Mouse (Mus musculus) monocyte, adult 5-6 weeks (primary cell): Measurements from ENCODE around the gene Lama4. TPM values are rescaled to one million over a fixed set of nuclear protein-coding genes. Genes with fewer than 3 reads are reported as not detected.

Experiments used
- ATAC-seq: fragments of 153-309, 156-312 bp; replicated peaks from 2 replicates; pipeline ENCODE4 v1.8.0; 2017; ENCODE audit warnings: mild to moderate bottlenecking; ENCODE audit not compliant: low TSS enrichment, insufficient number of reproducible peaks, severe bottlenecking, poor library complexity, low FRiP score
- total RNA-seq: library from RNA; stranded (forward); fragments of 200-1000, 200-491, 200-594 nt; gene quantifications from 3 replicates; pipeline ENCODE4 v1.2.3, GENCODE M21; 2017

Gene Lama4
- total RNA-seq, 1 experiment from 2014 or later, result not detected

DNA sequence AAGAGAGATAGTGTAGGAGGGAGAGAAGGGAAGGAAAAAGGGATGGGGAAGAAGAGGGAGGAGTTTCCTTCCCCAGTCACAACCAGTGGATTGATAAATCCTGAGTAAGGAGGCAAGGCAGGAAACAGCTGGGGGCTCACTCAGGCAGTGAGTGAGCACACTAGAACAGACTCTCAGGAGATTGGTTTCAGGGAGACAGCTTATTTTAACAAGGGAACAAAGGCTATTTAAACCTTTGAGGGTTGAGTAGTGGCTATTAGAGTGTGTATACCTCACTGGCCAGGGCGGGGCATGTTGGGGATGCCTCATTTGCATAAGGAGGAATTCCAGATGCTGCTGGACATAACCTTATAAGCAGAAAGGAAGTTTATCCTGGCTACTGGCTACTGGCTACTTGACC, 27.5 kb downstream of the Lama4 start:
- no peak for ATAC-seq

DNA sequence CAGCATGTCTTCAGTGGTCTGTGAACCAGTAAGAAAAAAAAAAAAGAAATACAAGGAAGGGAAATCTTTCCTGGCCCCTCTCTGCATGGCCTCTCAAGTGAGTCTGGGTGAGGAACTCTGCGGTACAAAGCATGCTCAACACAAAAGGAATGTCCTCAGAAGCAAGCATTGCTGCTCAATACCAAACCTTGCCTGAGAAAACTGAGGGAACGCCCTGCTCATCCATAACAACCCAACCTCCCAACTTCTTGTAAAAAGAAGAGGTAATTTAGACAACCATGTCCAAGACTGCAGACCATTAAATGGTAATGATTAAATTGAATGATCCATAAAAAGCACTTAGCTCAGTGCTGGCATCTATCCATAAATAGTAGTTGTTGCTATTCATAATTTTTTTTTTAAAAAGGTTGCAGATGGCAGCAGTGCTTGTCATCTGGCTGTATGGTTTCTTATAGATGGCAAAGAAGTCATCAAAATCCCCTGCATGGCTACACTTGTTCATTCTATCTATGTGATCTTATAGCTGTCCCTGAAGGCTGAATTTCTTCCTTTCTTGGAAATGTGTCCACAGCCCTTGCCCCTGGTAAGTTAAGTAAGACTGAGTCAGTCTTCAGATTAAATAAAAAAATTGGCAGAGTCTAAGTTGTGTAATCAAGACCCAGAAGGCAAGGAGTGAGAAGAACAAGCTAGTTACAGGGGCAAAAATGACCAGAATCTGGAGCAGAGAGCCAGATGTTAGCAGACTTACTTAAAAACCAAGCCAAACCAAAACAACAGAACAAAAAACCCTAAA, 28.5 kb downstream of the Lama4 start:
- no peak for ATAC-seq

DNA sequence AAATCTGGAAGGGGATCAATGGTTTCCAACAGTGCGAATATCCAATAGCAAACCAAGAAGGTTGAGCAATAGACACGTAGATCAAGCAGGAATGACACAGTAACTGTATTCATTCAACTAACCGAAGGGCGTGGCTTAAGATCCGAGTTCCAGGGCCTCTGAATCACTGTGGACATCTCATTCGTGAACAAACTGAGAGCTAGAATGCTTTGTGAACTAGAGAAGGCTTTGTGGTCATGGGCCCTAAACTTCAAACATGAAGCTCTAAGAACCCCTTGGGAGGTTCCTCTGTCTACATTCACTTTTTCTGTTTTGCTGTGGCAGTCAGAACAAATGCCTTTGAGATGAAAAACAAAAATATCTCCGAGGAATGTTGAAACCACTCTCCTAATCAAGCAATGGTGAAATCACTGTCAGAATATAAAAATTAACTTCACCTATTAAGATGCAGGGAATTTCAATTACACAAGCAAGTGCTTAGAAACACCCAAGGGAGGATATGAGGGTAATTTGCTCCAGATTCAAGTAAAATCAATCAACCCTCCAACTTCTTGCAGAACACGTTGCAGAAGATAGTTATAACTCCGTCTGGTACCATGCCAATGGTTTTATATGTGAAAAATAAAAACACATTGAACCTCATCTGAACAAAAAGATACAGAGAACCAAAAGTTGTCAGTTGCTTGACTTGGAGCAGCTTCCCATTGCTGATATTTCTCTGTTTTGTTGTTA, 29.6 kb downstream of the Lama4 start:
- no peak for ATAC-seq

DNA sequence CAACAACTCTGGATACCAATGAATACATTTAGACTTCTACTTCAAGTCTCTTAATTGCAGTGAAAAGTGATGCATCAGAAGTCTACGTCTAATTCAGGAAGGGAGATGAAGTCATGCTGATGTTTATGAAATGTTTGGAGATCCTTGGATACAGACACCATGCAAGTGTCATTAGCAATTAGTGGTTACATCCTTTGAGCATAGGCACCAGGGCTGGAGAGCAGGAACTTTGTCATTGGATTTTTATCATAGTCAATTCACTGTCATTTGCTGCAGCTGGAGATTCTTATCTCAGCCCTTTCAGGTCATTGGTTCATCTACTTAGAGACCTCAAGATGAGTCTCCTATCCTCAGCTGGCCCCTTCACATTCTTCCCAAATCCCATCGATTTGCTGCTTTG, 30.6 kb downstream of the Lama4 start:
- ATAC-seq, result no peak

DNA sequence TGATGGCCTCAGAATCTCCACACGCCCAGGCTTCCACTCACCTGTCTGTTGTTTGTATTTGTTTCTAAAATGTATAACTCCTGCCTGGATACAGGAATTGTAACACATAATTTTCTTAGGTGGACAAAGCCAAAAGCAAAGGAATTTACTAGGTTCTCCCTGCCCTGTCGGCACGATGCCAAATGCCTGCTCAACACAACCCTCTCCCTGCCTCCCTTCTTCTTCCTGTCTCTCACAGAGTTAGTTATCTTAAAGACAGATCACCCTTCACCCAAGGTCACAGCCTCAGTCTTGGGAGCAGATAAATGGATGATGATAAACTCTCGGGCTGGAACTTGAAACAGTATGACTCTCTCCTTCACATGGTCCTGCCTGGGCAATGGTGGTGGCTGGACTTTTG, 35.6 kb downstream of the Lama4 start:
- ATAC-seq, result no peak

DNA sequence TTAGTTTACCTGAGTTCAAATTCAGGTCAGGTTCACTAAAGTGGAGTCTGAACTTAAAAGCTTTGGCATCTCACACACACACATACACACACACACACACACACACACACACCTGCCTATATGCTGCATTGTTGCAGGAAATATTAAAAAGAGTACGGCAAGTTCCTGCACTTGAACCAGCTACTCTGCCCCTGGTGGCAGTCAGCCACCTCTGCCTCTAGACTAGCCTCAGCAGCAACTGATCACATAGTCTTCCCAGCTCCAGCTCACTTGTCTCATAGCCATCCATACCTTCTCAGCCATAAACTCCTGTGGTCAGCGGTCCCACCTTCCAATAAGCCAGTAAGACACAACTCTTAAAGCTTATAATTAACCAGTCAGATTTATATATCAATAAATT, 37.2 kb downstream of the Lama4 start:
- no peak for ATAC-seq

DNA sequence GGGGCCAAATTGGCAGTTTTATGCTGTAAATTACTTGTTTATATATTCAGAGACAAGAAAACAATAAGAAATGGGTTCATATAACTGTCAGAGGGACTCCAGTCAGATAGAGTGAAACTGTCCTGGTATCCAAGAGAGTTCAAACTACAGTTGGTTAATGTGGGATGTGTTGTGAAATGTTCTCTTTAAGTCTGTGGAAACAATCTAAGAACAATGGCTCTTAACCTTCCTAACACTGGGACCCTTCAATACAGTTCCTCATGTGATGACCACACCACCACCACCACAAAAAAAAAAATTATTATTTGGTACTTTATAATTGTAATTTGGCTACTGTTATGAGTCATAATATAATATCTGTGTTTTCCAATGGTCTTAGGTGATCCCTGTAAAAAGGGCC, 38.2 kb downstream of the Lama4 start:
- ATAC-seq, result no peak

DNA sequence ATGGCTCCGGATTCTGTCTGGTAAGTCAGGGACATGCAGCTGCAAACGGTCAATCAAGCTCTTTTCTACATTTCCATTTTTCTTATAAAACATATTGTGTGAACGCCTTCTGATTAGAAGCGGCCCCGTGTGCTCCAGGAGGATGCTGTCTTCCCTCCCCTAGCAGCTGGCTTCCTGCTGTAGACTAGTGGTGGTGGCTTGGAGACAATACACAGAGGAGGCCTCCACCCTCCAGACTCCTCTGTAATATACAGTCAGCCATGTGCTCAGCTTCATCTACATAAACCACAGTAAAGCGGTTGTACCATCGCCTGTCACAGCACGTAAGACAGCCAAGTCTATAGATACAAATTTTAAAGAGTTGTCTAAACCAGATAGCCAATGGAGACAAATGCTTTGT, 40.2 kb downstream of the Lama4 start:
- ATAC-seq, result no peak

DNA sequence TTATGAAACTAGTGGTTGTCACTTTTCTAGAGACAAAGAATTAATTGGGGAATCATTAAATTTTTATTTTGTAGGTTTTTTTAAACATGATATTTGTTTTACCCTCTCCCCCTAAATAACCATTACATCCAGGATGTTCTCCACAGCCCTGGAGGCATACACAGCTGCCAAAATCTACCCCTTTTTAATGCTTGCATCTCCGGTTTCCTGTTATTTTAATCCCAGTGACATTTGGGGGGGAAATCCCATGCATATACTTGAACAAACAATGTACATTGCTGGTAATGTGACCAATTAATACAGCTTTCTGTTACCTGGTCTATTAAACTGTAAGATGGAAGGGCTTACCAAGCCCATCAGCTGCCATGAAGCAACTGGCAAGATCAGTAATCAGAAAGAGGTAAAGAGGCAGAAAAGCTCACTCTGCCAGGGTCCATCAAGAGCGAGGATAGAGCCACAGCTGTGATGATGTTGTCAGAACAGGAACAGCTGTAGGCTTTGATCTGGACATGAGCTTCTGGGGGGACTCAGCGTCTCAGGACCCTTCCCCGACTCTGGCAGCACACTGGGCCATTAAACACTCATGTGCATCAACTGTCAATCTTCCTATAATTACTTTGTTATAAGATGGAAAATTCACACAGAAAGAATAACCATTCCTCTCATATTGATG, 41.3 kb downstream of the Lama4 start:
- no peak for ATAC-seq

DNA sequence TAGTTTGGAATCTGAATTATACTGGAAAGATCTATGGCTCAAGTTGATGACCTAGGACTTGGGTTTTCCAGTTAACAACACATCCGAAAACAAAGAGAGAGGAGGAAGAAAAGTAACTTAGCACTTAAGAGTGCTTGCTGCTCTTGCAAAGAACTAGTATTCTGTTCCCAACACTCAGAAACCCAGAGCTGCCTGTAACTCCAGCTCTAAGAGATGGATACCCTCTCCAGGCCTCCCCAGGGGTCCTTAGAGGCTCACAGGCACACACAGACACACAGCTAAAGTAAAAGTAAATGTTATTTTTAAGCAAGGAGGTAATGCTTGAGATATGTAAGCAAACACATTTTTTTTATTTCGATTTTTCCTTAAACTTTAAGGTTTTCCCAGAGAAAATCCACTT, 49.5 kb downstream of the Lama4 start:
- ATAC-seq, result no peak

DNA sequence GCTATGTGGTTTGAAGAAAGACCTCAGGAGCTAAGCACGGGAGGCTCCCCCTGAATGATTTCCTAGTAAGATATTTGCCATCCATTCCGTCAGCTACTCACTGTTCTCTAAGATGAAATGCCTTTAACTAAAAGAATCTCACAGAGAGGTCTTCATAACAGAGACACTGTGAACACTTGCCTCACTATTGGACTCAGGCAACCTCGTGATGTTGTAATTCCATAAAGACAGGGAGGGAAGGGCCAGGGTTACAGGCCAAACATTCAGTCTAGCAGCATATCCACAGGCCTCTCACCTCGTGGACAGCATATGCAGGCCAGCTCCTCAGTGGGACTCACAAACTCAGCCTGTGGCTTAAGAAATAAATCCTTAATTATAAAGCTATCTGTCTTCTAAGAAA, 52.7 kb downstream of the Lama4 start:
- no peak for ATAC-seq

DNA sequence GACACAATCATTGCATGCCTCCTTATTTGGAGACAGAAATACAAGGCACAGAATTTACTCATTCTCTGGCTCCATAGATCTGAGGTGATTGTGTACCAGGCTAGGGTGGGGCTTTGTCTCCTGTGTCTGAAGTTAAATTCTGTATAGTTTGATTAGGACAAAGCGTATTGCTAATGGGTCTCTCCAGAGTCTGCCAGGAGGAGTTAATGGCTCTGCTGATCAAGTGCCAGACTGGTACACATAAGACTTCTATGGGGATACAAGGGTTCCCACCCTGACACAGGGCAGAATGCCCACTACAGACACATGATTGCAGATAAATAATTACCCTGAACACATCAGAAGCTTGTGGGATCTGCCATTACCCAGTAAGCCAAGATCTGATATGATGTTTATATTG, 53.3 kb downstream of the Lama4 start:
- ATAC-seq, result no peak

DNA sequence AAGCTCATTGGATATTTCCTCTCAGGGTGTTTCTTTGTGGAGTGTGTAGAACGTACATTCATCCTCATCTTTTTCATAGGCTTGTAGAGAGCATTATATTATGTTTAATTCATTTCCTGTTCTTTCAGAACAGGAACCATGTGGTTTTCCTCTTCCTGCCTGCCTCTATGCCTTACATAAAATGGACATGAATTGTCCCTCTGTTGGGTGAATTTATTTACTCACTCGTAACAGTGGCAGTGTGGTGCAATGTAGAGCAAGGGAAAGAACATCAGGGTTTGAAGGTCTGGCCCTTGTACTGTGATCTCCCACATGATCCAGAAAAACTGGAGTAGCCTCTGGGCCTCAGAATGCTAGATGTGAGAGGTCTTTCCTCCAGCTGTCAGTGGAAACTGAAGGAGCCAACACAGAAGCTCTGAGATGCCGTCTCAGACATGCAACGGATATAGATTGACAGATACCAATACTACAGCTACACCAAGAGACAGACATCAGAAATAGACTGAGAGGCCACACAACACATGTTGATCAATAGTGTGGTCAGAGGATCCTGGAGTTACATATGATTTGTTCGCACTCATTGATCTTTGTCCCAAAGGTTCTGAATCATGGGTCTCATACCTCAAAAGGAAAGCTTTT, 58.4 kb downstream of the Lama4 start:
- ATAC-seq, result no peak

DNA sequence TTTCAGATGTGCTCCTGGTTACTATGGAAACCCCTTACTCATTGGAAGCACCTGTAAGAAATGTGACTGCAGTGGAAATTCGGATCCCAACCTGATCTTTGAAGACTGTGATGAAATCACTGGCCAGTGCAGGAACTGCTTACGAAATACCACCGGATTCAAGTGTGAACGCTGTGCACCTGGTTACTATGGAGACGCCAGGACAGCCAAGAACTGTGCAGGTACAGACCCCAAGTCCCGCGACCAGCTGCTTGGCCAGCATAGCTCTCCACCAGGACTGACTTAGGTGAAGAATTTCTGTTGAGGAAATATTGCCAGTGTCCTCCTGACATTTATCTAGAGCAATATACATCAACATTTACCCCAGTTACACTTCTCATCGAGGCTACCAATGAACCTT, 61.2 kb downstream of the Lama4 start:
- no peak for ATAC-seq

DNA sequence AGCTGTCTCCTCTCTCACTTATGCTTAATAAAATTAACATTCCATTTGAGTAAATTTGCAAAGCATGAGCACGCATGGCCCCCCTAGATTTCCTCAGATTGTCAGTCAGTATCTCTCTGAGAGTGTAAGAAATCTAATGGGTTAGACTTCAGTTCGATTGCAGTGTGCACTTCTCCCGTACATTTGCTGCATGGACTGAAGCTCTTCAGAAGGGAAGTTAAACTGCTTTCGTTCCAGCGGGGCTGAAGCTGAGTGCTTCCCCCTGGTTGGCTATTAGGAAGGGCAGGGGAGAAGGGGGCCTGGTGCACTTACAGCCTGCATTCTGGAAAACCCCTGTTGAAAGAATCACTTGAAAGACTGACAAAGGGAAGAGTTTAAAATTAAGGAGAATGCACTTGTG, 61.7 kb downstream of the Lama4 start:
- ATAC-seq, result no peak

DNA sequence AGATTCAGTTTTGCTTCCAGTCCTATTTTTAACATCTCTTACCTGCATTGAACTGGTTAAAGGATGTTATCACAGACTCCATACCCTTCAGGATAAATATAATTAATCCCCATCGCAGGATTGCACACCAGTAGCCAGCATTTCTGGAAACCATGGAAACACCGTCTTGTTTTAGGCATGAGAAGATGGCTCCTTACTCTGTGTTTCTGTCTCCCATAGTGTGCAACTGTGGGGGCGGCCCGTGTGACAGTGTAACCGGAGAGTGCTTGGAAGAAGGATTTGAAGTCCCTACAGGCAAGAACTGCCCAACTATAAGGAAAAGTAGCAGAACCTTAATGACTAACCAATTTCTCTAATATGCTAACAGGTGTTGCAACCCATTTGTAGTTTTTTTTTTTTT, 63.1 kb downstream of the Lama4 start:
- no peak for ATAC-seq

DNA sequence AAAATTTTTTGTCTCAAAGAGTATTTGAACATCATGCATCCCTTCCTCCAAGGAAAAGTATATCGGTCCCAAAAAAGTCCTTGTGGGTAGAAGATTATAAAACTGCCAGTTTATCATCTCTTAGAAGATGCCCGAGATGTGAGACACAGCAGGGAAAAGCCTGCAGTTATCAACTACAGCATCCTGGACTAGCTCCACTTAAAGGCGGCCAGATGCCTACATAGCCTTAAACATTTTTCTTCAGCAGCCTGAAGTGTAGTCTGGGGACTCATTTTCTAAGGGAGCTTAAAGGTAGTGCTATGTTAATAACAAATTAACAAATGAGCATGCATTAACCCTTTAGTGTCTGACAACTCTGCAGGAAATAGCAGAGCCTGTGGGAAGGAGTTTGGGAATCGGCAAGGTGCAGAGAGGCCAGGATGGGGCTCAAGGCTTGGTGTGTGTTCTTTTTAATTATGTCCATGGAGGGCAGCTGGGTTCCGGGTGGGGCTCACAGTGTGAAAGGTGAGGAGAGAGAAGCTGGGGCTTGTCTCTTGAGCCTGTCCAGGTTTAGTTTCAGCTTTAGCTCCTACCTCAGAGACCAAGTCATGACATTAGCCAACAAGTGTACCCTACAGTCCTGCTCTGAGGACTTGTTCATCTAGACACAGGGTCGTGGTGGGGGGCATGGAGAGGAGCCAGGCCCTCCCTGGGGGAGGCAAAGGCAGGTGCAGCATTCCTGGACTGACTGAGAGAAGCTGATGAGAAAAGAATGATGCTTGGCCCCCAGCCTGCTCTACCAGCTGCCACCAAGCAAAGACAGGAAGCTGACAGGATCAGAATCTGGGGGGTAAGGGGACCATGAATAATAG, 64.2 kb downstream of the Lama4 start:
- no peak for ATAC-seq

DNA sequence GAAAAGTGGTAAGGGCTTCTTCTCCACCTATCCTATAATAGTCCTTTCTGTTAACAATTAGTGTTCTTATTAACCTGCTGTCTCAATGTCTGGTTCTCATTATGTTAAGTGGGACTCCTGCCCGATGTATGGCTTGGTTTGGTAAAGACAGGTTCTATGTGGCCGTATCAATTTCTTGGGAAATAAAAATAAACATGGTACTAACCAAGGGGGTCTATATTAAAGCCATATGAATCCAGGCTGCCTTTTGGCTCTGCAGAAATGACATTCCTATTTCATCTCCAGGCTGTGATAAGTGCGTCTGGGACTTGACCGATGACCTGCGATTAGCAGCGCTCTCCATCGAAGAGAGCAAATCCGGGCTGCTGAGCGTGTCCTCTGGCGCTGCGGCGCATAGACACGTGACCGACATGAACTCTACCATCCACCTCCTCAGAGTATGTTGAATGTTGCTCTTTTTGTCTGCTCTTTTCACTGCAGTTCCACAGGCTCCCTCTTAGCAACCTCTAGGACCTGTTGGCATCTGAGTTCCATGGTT, 64.9 kb downstream of the Lama4 start:
- no peak for ATAC-seq
